Mouse (Mus musculus) embryonic fibroblast, embryonic 13.5 days (primary cell): ENCODE data around the gene Btla. TPM values are rescaled to one million over a fixed set of nuclear protein-coding genes. Genes with fewer than 3 reads are reported as not detected.

Source experiments
- H3K27ac ChIP-seq: 2 replicates; pipeline ENCODE4 v1.5.1; 2012; ENCODE audit warnings: low read length, control low read depth, inconsistent platforms; ENCODE audit not compliant: insufficient read depth
- H3K4me1 ChIP-seq: 2 replicates; pipeline ENCODE4 v1.6.1; 2011; ENCODE audit warnings: low read length; ENCODE audit not compliant: control insufficient read depth, insufficient read depth
- H3K4me3 ChIP-seq: 2 replicates; pipeline ENCODE4 v1.5.1; 2011; ENCODE audit warnings: mild to moderate bottlenecking, control low read depth, low read length; ENCODE audit not compliant: insufficient read depth
- CTCF ChIP-seq: IDR thresholded peaks from 2 replicates; pipeline ENCODE4 v1.5.1; 2011; ENCODE audit warnings: mild to moderate bottlenecking, control low read depth, low read length, moderate library complexity, borderline replicate concordance; ENCODE audit not compliant: insufficient read depth
- POLR2A ChIP-seq: IDR thresholded peaks from 2 replicates; pipeline ENCODE4 v1.6.1; 2011; ENCODE audit warnings: low read depth, mild to moderate bottlenecking, control low read depth, low read length, moderate library complexity
- polyA plus RNA-seq: library from polyadenylated mRNA; stranded (reverse); fragments of >200 nt; gene quantifications from 2 replicates; pipeline ENCODE4 v1.2.4, GENCODE M21; 2011; ENCODE audit warnings: low read depth; ENCODE audit not compliant: missing spikeins, insufficient read length

Btla gene
- polyA plus RNA-seq, result not detected in 2 replicates

GRCm38 (mm10) chr16:45223648-45224388, at the start of gene Btla:
TSS of gene Btla (plus strand) at chr16:45224315.
- Histone ChIP-seq H3K4me3 (no peak within 1 kb of the TSS), H3K4me1 (no peaks in the 10 kb centered on the region), H3K27ac (no peak within 1 kb of the TSS)
- TF ChIP-seq POLR2A (no peak), CTCF (no peak)

DNA sequence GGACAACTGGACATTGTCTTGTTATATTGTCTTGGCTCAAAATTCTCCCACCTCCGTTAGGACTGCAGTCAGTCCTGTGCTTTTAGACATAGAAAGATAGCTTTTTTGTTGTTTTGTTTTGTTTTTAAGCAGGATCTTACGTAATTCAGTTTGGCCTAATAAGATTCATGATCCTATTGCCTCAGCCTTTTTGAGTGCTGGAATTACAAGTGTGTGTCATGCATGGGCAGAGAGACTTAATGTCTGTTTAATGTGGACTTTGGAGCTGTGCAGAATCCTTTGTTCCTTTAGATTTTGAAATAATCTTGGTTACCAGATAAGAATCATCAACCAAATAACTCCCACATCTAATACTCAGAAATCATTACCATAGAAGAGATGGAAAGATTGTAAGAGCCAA, 45.6 kb upstream of the Btla start:
- no peak overlapping the region for H3K27ac ChIP-seq
- H3K4me3 ChIP-seq, result no peak overlapping the region
- no peaks in the 10 kb centered on the region for H3K4me1 ChIP-seq
- TF ChIP-seq POLR2A (no peak), CTCF (no peak)

GRCm38 (mm10) chr16:45181824-45182223, 42.3 kb upstream of the Btla start:
- TF ChIP-seq POLR2A, result no peak
- TF ChIP-seq CTCF, result no peak

GRCm38 (mm10) chr16:45192613-45193012, 31.5 kb upstream of the Btla start:
- no peak overlapping the region for H3K27ac ChIP-seq
- H3K4me3 ChIP-seq, result no peak overlapping the region
- no peaks in the 10 kb centered on the region for H3K4me1 ChIP-seq
- TF ChIP-seq CTCF (0 out of 2 replicates have a peak, but pooled peaks have one; percentile 22), POLR2A (no peak)

More at GRCm38 (mm10) chr16:45181824-45182223, 42.3 kb upstream of the Btla start:
- Histone ChIP-seq H3K4me1 (no peaks in the 10 kb centered on the region), H3K27ac (no peak overlapping the region), H3K4me3 (no peak overlapping the region)

GRCm38 (mm10) chr16:45196816-45197215, 27.3 kb upstream of the Btla start:
- Histone ChIP-seq H3K4me1 (no peaks in the 10 kb centered on the region), H3K4me3 (no peak overlapping the region), H3K27ac (no peak overlapping the region)
- no peak for TF ChIP-seq POLR2A
- TF ChIP-seq CTCF, result no peak

- TF ChIP-seq CTCF (no peak), POLR2A (no peak)
- H3K4me3 ChIP-seq, result no peak overlapping the region
Measured at GRCm38 (mm10) chr16:45201395-45201794, 22.7 kb upstream of the Btla start.

DNA sequence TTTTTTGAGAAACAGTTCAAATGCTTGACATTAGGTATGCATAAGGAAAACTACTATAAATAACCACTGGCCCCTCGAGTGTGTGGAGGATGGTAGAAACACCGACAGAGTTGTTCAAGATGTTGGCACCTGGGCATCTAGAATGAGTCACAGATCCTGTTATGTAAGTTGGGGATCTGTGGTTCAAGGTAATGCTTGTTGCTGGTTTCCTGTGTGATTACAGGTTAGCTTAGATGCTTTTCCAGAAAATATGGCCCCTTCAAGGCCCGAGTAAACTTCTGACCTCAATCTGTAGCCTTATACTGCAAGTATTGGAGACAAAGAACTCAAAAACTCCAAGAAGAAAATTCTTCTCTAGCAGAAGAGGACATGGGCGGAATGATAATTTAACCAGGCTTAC, 19.7 kb upstream of the Btla start:
- H3K4me1 ChIP-seq, result no peaks in the 10 kb centered on the region
- TF ChIP-seq POLR2A (no peak), CTCF (no peak)
- no peak overlapping the region for H3K4me3 ChIP-seq
- H3K27ac ChIP-seq, result no peak overlapping the region

More at GRCm38 (mm10) chr16:45201395-45201794, 22.7 kb upstream of the Btla start:
- H3K27ac ChIP-seq, result no peak overlapping the region
- no peaks in the 10 kb centered on the region for H3K4me1 ChIP-seq

DNA sequence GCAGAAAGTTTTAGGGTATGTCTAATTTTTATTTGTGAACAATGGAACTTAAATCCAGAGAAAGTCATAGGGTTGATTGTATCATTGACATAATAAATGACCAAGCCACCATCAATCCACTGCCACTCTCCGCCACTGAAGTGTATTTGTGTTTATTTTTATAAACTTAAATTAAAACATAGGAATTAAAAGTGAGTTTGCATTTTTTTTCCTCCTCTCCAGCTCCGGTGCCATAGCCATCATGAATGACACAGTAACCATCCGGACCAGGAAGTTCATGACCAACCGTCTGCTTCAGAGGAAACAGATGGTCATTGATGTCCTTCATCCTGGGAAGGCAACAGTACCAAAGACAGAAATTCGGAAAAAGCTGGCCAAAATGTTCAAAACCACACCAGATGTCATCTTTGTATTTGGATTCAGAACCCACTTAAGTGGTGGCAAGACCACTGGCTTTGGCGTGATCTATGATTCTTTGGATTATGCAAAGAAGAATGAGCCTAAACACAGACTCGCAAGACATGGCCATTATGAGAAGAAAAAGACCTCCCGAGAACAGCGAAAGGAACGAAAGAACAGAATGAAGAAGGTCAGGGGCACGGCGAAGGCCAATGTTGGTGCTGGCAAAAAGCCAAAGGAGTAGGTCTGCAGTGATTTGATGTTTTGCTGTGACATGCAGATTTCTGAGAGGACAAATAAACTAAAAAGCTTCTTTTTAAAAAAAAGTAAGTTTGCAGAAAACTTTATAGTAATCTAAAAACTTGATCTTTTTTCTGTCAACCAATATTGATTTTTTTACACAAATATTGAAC, 19.1 kb upstream of the Btla start:
- H3K4me1 ChIP-seq, result no peaks in the 10 kb centered on the region
- H3K4me3 ChIP-seq, result no peak overlapping the region
- TF ChIP-seq POLR2A, result no peak
- no peak for TF ChIP-seq CTCF
- H3K27ac ChIP-seq, result no peak overlapping the region

DNA sequence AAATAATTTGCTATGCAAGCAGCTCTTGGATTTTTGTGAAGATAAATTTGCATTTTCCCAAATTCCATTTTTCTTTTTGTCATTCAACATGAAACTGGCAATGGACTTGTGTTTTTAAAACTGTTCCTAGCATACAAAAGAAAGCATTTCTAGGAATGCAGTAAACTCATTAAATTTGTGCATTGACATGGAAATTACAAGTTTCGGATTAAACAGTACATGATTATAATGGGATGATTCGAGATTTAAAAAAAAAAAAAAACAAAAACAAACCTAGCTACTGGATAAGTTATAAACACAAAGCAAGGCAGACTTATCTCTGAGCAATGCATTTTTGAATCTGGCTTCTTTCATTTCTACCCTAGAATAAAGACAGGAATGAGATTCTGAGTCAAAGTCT, 2.1 kb upstream of the Btla start:
- H3K4me3 ChIP-seq, result no peak overlapping the region
- no peak overlapping the region for H3K27ac ChIP-seq
- TF ChIP-seq POLR2A, result no peak
- no peak for TF ChIP-seq CTCF
- no peaks in the 10 kb centered on the region for H3K4me1 ChIP-seq

DNA sequence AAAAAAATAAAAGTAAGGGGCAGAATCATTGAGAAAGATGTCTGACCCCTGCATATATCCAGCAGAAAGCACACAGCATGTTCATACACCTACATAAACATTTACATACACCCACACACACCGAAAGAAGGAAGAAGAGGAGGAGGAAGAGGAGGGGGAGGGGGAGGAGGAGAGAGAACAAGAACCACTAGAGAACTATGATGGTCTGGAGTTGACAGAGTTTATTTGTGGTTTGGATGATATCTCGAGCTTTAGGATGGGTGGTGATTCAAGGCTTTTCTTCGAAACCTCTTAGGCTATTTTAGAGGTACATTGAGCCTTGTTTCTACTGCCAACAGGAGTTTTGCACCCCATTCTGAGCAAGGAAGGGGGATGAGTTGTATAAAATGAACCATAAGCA, 1.3 kb upstream of the Btla start:
- H3K27ac ChIP-seq, result no peak overlapping the region
- TF ChIP-seq CTCF (no peak), POLR2A (no peak)

More for the DNA sequence above, 1.3 kb upstream of the Btla start:
- no peak overlapping the region for H3K4me3 ChIP-seq
- no peaks in the 10 kb centered on the region for H3K4me1 ChIP-seq
